8 mouse cellular contexts compared by ENCODE assay signal in the genomic region with DNA sequence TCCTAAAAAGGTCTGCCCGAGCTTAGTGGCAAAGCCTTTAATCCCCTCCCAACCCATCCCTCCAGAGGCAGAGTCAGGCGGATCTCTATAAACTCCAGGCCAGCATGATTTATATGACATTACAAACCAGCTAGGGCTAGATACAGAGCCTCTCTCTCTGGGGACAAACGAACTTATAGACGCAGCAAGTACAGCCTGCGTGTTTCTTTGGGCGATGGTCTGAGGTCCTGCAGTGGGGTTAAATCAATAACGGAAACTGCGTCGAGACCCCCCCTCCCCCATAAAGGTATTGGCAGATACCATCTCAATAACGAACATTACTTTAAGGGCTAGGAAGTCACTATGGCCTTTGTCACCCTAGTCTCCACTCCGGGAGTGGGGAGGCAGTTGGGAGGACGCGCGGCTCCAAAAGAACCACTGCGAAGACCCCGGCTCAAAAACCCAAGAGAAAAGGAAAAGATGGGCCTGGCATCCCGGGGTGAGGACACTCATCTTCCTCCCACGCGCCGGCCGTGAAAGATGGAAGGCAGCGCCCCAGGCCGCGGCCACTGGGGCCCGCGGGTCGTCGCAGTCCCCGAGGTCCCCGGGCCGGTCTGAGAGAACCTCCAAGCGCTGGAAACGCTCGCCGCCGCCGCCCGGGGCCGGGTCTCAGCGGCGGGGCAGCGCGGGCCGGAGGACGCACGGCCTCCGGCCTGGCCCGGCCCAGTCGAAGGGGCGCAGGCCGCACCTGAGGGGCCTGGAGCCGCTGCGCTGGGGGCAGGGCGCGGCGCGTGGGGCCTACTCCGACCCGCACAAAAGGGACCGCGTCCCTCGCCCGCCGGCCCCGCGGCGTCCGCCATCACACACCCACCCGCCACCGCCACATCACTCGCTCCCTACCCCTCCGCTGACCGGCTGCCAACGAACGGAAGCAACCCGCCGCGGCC. TPM values are rescaled to one million over a fixed set of nuclear protein-coding genes. Genes with fewer than 3 reads are reported as not detected.
DNase-seq lines count a peak whose midpoint lies in the region; ATAC-seq and TF ChIP-seq lines count a peak whose summit lies in the region.

No protein-coding gene starts in this region.

- H3K27me3 ChIP-seq in kidney, adult 2 months (replicated peaks; ENCODE audit: control insufficient read depth, insufficient read depth, low read length), result no peaks in the 10 kb centered on the region
- H3K27me3 ChIP-seq in ES-Bruce4 (ENCODE audit: control insufficient read depth, insufficient read depth, low read length, poor library complexity, severe bottlenecking), result no peaks in the 10 kb centered on the region
- no peaks in the 10 kb centered on the region for H3K27me3 ChIP-seq in heart, embryonic 16.5 days (ENCODE audit: control insufficient read depth, insufficient read depth, low read length)
- no peaks in the 10 kb centered on the region for H3K27me3 ChIP-seq in limb, embryonic 14.5 days (ENCODE audit: control insufficient read depth, insufficient read depth, low read length)
- no peaks in the 10 kb centered on the region for H3K27me3 ChIP-seq in neural tube, embryonic 12.5 days (replicated peaks)

- H3K4me1 ChIP-seq in kidney, adult 2 months (ENCODE audit: control insufficient read depth, insufficient read depth, low read length), result peaks cover 9% of the 10 kb centered on the region; the same call in 1 of the 2 replicates
- peaks cover 1% of the 10 kb centered on the region for H3K4me1 ChIP-seq in ES-Bruce4 (ENCODE audit: control insufficient read depth, insufficient read depth, low read length)
- no peaks in the 10 kb centered on the region for H3K4me1 ChIP-seq in cortical plate, adult 2 months (ENCODE audit: control insufficient read depth, insufficient read depth, low read length)
- H3K4me1 ChIP-seq in heart, embryonic 16.5 days (ENCODE audit: control insufficient read depth, insufficient read depth, low read length), result peaks cover 19% of the 10 kb centered on the region; the same call in 1 of the 2 replicates
- H3K4me1 ChIP-seq in limb, embryonic 14.5 days (ENCODE audit: control insufficient read depth, insufficient read depth, low read length), result peaks cover 5% of the 10 kb centered on the region
- H3K4me1 ChIP-seq in neural tube, embryonic 12.5 days, result peaks cover 9% of the 10 kb centered on the region

- peak; percentile 54 for ATAC-seq in heart, embryonic 16.5 days (replicated peaks; ENCODE audit: extremely low read depth, insufficient read depth, low FRiP score)
- ATAC-seq in limb, embryonic 14.5 days (ENCODE audit: low FRiP score, low read depth), result peak; percentile 75
- peak; percentile 87 for ATAC-seq in neural tube, embryonic 12.5 days (ENCODE audit: low FRiP score, low read depth)

- TF ChIP-seq EP300 in ES-Bruce4 (IDR thresholded peaks at IDR 0.05; ENCODE audit: insufficient read depth, low read depth, low read length), result no peak

- no peak for TF ChIP-seq POLR2A in kidney, adult 2 months (IDR thresholded peaks at IDR 0.05; ENCODE audit: low read depth, low read length)
- TF ChIP-seq POLR2A in ES-Bruce4 (IDR thresholded peaks at IDR 0.05; ENCODE audit: insufficient read depth, low read length), result no peak
- no peak for TF ChIP-seq POLR2A in cortical plate, adult 2 months (IDR thresholded peaks at IDR 0.05; ENCODE audit: extremely low read depth, insufficient read depth, low read length)
- no peak for TF ChIP-seq POLR2A in limb, embryonic 14.5 days (IDR thresholded peaks at IDR 0.05; ENCODE audit: borderline replicate concordance, extremely low read depth, insufficient read depth, insufficient read length)

- peak overlapping the region; percentile 70 for H3K27ac ChIP-seq in kidney, adult 2 months (ENCODE audit: insufficient read depth, low read depth, low read length)
- peak overlapping the region; percentile 43 for H3K27ac ChIP-seq in ES-Bruce4 (ENCODE audit: insufficient read depth, low read length)
- no peak overlapping the region for H3K27ac ChIP-seq in cortical plate, adult 2 months (ENCODE audit: insufficient read depth, low read length)
- H3K27ac ChIP-seq in heart, embryonic 16.5 days (ENCODE audit: low read length), result peak overlapping the region; percentile 98
- peak overlapping the region; percentile 93 for H3K27ac ChIP-seq in limb, embryonic 14.5 days (replicated peaks; ENCODE audit: low read depth, low read length)
- H3K27ac ChIP-seq in neural tube, embryonic 12.5 days, result peak overlapping the region; percentile 89

- peaks cover 4% of the 10 kb centered on the region for H3K36me3 ChIP-seq in kidney, adult 2 months (ENCODE audit: control insufficient read depth, insufficient read depth, low read length)
- peaks cover 34% of the 10 kb centered on the region for H3K36me3 ChIP-seq in ES-Bruce4 (ENCODE audit: control insufficient read depth, insufficient read depth, low read length, poor library complexity, severe bottlenecking)
- peaks cover 32% of the 10 kb centered on the region for H3K36me3 ChIP-seq in heart, embryonic 16.5 days (ENCODE audit: control insufficient read depth, insufficient read depth)
- peaks cover 41% of the 10 kb centered on the region for H3K36me3 ChIP-seq in limb, embryonic 14.5 days (ENCODE audit: control insufficient read depth, insufficient read depth, low read length)
- peaks cover 36% of the 10 kb centered on the region for H3K36me3 ChIP-seq in neural tube, embryonic 12.5 days

- H3K9ac ChIP-seq in ES-Bruce4 (ENCODE audit: low read depth, poor library complexity, severe bottlenecking), result peak overlapping the region; percentile 91
- peak overlapping the region; percentile 95 for H3K9ac ChIP-seq in heart, embryonic 16.5 days (ENCODE audit: low read length)
- H3K9ac ChIP-seq in limb, embryonic 14.5 days (ENCODE audit: low read depth, low read length, severe bottlenecking), result peak overlapping the region; percentile 98
- peak overlapping the region; percentile 100 for H3K9ac ChIP-seq in neural tube, embryonic 12.5 days

- TF ChIP-seq CTCF in kidney, adult 2 months (conservative IDR thresholded peaks at IDR 0.05; ENCODE audit: insufficient read depth, insufficient read length, low read depth, low read length), result no peak
- no peak for TF ChIP-seq CTCF in ES-Bruce4 (IDR thresholded peaks at IDR 0.05; ENCODE audit: low read depth, low read length)
- TF ChIP-seq CTCF in cortical plate, adult 2 months (IDR thresholded peaks at IDR 0.05; ENCODE audit: extremely low read depth, insufficient read depth, low read length), result no peak

- H3K4me3 ChIP-seq in kidney, adult 2 months (ENCODE audit: insufficient read depth, low read depth, low read length), result peak overlapping the region; percentile 77
- H3K4me3 ChIP-seq in ES-Bruce4 (ENCODE audit: low read depth, low read length), result peak overlapping the region; percentile 86
- H3K4me3 ChIP-seq in cortical plate, adult 2 months (ENCODE audit: insufficient read depth, low read length), result peak overlapping the region; percentile 53
- H3K4me3 ChIP-seq in heart, embryonic 16.5 days (ENCODE audit: low read length), result peak overlapping the region; percentile 84
- peak overlapping the region; percentile 100 for H3K4me3 ChIP-seq in limb, embryonic 14.5 days (replicated peaks; ENCODE audit: low read length)
- peak overlapping the region; percentile 99 for H3K4me3 ChIP-seq in neural tube, embryonic 12.5 days

- H3K4me2 ChIP-seq in heart, embryonic 16.5 days (ENCODE audit: low read depth, low read length), result peak overlapping the region; percentile 73
- H3K4me2 ChIP-seq in limb, embryonic 14.5 days (replicated peaks; ENCODE audit: low read depth, low read length, severe bottlenecking), result peak overlapping the region; percentile 70
- H3K4me2 ChIP-seq in neural tube, embryonic 12.5 days (replicated peaks), result peak overlapping the region; percentile 69

- no peaks in the 10 kb centered on the region for H3K9me3 ChIP-seq in ES-Bruce4 (replicated peaks; ENCODE audit: control insufficient read depth, insufficient read depth, low read length, poor library complexity, severe bottlenecking)
- no peaks in the 10 kb centered on the region for H3K9me3 ChIP-seq in heart, embryonic 16.5 days (replicated peaks; ENCODE audit: control insufficient read depth, low read length)
- no peaks in the 10 kb centered on the region for H3K9me3 ChIP-seq in limb, embryonic 14.5 days (ENCODE audit: control insufficient read depth, low read length)
- H3K9me3 ChIP-seq in neural tube, embryonic 12.5 days, result no peaks in the 10 kb centered on the region

- peak; percentile 8 for DNase-seq in kidney, adult 2 months
- DNase-seq in kidney, adult 11 months, result no peak
- no peak for DNase-seq in limb, embryonic 14.5 days (ENCODE audit: low spot score)
- DNase-seq in adrenal gland, postnatal 25 days, result no peak

- under 1% methylated on average over 78 of the region's 78 CpGs for WGBS in kidney, adult 2 months
- under 1% methylated on average over 71 of the region's 78 CpGs for WGBS in heart, embryonic 16.5 days
- 2% methylated on average over 43 of the region's 78 CpGs for WGBS in limb, embryonic 14.5 days
- WGBS in neural tube, embryonic 12.5 days, result 1% methylated on average over 74 of the region's 78 CpGs

RNA-seq across cellular contexts. Expression of a gene that starts 0.6 kb away (rescaled TPM):
- 58.6 and 65.2 TPM in 2 replicates for polyA plus RNA-seq in kidney, adult 2 months (2012; rRNA removed)
- 116 and 123 TPM in 2 replicates for polyA plus RNA-seq in ES-Bruce4 (2011; ENCODE audit: insufficient read depth, insufficient read length, low read depth, missing spikeins)
- 29.9 TPM in 2 replicates for polyA plus RNA-seq in cortical plate, adult 2 months (2012; rRNA removed)
- polyA plus RNA-seq in heart, embryonic 16.5 days (2015; fragmentation: Nextera tagmentation; extraction: Ambion mirVana), result 83.2 and 90.9 TPM in 2 replicates
- 77.9 and 112 TPM in 2 replicates for polyA plus RNA-seq in limb, embryonic 14.5 days (2012; rRNA removed)
- polyA plus RNA-seq in limb, embryonic 14.5 days (2014; fragmentation: Nextera tagmentation; extraction: Ambion mirVana), result 115 and 116 TPM in 2 replicates
- polyA plus RNA-seq in neural tube, embryonic 12.5 days (2016; fragmentation: Nextera tagmentation; extraction: Ambion mirVana), result 129 and 147 TPM in 2 replicates
- total RNA-seq in adrenal gland, postnatal 25 days (2021), result 65.3 and 69.8 TPM in 2 replicates
